Mouse (Mus musculus) layer of hippocampus, adult 11-12 months (tissue): ENCODE results near the gene Rbm19.
"Not testable (repeated sequence)": the region's sequence is repeated elsewhere in the genome, so short reads cannot be mapped to it uniquely, and the experiment has no call there.

Source experiments
- DNase-seq: peaks from one replicate; pipeline ENCODE4 v3.0.0; 2022; ENCODE audit warnings: low spot score

Gene Rbm19

DNA sequence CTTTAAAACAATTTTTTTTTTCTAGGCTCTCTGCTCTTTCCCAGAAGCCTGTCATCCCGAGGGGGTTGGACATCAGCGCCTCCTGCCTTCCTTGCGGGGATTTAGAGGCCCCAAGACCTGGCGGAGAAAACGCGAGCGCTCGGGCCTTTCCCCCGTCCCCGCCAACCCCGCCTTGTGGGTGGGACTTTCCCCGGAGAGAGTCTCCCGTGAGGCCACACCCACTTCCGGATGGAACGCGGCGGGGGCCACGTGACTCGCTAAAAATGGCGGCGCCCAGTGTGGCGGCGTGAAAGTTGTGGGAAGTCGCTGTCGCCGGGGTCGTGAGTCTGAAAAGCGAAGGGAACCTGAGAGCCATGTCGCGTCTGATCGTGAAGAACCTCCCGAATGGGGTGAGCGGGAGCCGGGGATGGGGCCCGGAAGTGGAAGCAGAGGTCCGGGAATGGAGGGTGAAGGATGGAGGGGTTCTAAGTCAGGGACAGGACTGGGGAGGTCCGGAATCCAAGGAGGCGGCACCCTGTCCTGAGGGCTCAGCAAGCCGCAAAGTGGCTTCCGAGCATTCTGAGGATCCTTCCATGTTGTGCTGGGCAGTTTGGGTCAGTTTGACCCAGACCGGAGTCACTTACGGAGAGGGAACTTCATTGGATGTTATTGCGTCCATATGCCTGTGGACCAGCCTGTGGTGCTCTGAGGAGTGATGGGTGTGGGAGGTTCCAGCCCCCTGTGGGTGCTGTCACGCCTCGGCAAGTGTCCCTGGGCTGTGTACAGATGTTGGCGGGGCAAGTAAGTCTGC lies at the start of gene Rbm19:
Gene Rbm19, plus strand, starts transcription at position 205 of the 790 bp plus-strand sequence.
- peak; percentile 90 for DNase-seq

- no peak for DNase-seq
Measured at GRCm38 (mm10) chr5:120067266-120067665, 49.0 kb upstream of the Rbm19 start.

- no peak for DNase-seq
Measured at GRCm38 (mm10) chr5:120074101-120074500, 42.2 kb upstream of the Rbm19 start.

DNA sequence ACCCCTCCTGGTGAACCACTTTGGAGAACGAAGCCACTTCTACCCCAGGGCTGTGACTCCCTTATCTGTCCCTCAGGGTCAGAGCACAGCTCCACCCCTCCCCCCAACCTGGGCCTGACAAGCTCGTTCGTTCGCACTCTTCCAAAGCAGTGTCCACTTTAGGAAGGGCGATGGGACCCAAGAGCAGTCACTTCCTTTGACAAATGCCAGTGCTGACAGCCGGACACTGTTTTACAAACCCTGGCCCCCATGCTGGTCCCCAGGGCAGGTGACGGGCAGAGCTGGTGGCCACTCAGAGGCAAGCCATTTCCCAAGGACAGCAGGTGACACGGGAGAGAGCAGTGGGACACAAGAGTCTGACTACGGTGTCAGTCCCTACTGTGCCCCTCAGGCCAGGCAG lies 36.2 kb upstream of the Rbm19 start:
- no peak for DNase-seq

- DNase-seq: no peak
Measured at GRCm38 (mm10) chr5:120080468-120080867, 35.8 kb upstream of the Rbm19 start.

DNA sequence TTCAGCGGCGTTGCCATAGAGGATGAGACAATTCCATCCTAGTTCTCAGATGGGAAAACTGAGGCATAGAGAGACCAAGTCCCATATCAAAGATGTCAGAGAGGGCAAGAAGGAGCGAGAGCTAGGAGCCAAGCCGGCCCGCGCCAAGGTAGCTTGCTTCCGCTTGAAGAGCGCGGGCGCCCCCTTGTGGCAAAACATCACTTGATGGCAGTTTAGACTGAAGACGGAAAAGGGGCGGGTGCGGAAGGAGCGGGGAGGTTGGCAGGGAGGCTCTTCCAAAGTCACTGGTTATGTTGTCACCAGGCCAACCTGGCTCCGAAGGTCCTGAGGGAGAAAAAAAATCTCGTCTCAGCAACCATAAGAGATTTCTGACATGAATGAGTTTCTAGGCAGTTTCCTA lies 27.7 kb upstream of the Rbm19 start:
- peak; percentile 87 for DNase-seq

DNA sequence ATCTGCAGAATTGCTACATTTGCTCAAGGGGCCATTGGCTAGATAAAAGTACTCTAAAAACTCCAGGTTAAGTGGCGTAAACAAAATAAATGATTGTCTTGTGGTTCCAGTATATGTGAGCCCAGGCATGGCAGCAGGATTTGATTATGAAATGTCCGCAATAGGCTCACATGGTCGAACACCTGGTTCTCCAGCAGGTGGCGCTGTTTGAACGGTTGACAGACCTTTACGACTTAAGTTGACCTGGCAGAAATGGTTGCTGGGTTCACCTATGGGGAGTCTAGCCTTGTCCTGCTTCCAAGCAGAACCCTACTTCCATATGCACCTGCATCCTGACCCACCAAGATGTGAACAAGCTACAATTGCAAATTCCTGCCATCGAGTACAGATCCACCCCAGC lies 21.7 kb upstream of the Rbm19 start:
- DNase-seq: no peak

GRCm38 (mm10) chr5:120097042-120097441 lies 19.2 kb upstream of the Rbm19 start:
- DNase-seq: no peak

GRCm38 (mm10) chr5:120100814-120101213 lies 15.5 kb upstream of the Rbm19 start:
- no peak for DNase-seq

GRCm38 (mm10) chr5:120102097-120102496 lies 14.2 kb upstream of the Rbm19 start:
- no peak for DNase-seq

DNA sequence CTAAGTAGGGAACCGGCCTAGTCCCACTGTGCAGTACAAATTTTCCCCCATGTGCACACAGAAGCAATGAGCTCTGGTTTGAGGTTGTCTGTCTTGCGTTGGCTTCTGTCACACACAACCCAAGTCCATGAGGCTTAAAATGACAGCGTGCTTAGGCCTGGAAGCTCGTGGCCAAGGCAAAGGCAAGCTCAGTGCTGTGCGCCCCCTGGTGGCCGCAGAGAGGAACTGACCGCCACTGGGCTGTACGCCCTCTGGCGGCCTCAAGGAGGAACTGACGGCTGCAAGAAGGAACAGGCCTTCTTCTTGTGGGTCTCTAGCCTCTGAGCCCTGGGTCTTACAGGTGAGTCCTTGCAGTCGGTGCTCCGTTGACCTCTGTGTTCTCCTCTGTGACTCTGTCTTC lies 13.5 kb upstream of the Rbm19 start:
- peak; percentile 22 for DNase-seq

- no peak for DNase-seq
Measured at GRCm38 (mm10) chr5:120103458-120103857, 12.8 kb upstream of the Rbm19 start.

DNA sequence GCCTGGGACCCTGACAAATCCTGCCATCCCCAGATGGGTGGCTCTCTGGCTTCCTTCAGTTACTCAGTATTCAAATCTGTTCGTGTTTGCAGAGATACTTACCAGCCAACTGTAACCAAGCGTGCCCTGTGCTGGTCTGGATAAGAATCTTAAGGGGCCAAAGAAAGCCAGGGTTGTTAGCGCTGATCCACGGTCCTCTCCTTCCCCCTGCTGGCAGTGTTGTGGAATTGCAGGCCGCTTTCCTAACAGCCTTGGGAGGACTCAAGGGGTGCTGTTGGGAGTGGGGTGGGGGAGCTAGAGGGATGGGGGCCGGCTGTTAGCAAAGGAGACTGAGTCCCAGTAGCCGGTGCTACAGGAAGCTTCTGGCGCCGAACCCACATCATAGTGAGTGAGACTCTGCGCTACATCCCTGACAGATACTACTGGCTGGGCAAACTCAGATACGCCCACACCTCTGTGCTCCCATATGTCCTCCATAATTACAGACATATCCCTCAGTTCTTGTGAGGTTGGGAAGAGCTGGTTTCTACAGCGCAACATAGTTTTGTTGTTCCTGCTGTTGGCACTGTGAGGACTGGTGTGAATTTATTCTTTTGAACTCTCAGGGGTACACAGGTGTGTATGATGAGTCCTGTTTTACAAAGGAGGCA lies 9.7 kb upstream of the Rbm19 start:
- no peak for DNase-seq

- no peak for DNase-seq
Measured at GRCm38 (mm10) chr5:120114361-120114760, 1.9 kb upstream of the Rbm19 start.

GRCm38 (mm10) chr5:120117161-120117560 lies 896 bp downstream of the Rbm19 start:
- DNase-seq: not testable (repeated sequence)

- DNase-seq: no peak
Measured at GRCm38 (mm10) chr5:120124881-120125690, 8.8 kb downstream of the Rbm19 start.

DNA sequence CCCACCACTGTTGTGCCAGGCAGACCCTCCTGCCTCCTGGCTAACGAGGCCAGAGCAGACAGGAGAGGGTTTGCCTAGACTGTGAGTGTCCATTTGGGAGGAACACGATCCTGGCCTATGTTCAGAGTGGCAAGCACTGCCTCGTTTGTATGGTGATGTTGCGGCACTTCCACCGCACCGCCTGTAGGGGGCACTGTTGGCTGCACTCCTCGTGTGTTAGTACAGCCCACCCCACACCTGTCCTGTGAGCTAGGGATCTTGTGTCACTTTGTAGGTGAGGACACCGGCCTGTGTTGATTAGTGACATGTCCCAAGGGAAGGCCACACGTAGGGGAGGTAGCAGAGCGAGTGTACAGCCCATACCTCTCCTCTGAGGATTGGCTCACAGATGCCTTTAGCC lies 11.4 kb downstream of the Rbm19 start:
- DNase-seq: no peak

DNA sequence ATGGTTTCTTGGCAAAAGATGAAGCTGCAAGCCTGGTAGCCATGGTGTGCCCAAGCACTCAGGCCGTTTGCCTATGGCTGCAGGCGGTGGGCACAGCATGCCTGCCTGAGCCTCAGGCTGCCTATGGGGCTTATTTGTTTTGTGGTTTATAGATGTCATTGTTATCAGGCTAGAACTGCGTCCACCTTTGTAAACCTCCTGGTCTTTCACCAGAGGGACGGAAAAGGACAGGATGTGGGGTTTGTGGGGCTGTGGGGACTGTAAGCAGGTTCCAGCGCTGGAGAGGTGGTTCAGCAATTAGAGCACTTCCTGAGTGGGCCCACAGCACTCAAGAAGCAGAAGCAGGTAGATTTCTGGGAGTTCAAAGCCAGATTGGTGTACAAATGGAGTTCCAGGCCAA lies 12.2 kb downstream of the Rbm19 start:
- DNase-seq: no peak

DNA sequence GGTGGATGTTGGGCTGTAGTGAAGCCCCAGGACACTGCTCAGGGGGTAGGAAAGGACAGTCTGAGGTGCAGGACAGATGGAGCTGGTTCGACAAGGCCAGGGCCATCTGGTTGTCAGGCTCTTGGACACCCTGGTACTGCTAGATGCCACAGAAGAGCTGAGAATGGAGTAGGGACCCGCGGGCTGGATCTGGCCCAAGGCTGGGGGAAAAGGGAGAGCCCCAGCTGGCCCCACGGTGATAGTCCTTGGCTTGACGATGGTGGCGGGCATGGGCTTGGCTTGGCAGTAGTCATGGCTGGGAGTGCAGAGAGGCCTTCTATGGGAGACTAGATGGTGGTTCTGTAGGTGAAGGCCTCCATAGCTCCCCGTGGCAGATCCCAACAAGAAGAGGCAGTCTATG lies 12.8 kb downstream of the Rbm19 start:
- no peak for DNase-seq

GRCm38 (mm10) chr5:120129761-120130160 lies 13.5 kb downstream of the Rbm19 start:
- DNase-seq: no peak

- no peak for DNase-seq
Measured at GRCm38 (mm10) chr5:120130163-120130562, 13.9 kb downstream of the Rbm19 start.

- no peak for DNase-seq
Measured at GRCm38 (mm10) chr5:120131600-120131999, 15.3 kb downstream of the Rbm19 start.

DNA sequence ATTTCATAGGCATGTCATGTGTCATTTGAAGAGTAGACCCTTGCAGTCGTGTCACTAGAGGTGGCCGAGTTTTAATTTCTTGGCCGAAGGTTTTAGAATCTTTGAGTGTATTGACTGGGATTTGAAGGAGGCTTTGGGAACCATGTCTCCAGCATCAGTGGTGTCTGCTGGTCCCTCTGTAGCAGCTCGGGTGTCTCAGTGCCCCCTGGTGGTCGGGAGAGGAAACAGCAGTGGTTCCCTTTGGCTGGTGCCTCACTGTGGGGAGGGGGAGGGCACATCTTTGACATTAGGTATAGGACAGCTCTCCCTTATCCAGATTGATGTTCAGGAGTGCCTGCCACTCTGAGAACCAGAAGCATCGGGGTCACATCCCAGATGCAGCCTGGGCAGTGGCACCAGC lies 17.7 kb downstream of the Rbm19 start:
- peak; percentile 59 for DNase-seq
